Mouse (Mus musculus) NIH3T3 (cell line): ENCODE data around the gene Atg4d.
"Not testable (repeated sequence)": the region's sequence is repeated elsewhere in the genome, so short reads cannot be mapped to it uniquely, and the experiment has no call there.

Source experiments
- DNase-seq: peaks from one replicate; pipeline ENCODE4 v3.0.0-alpha.2; 2012; ENCODE audit warnings: low read depth

Atg4d gene

GRCm38 (mm10) chr9:21274336-21274735, 9.2 kb downstream of the Atg4d start:
- DNase-seq: no peak

- no peak for DNase-seq
Measured at GRCm38 (mm10) chr9:21275013-21275710, 10.1 kb downstream of the Atg4d start.

GRCm38 (mm10) chr9:21275727-21276126, 10.6 kb downstream of the Atg4d start:
- no peak for DNase-seq

- no peak for DNase-seq
Measured at GRCm38 (mm10) chr9:21276307-21276706, 11.2 kb downstream of the Atg4d start.

GRCm38 (mm10) chr9:21277776-21278175, 12.7 kb downstream of the Atg4d start:
- DNase-seq: no peak

GRCm38 (mm10) chr9:21283591-21283990, 18.5 kb downstream of the Atg4d start:
- no peak for DNase-seq

- no peak for DNase-seq
Measured at GRCm38 (mm10) chr9:21283994-21284393, 18.9 kb downstream of the Atg4d start.

- no peak for DNase-seq
Measured at GRCm38 (mm10) chr9:21286753-21287152, 21.7 kb downstream of the Atg4d start.

- peak; percentile 98 for DNase-seq
Measured at GRCm38 (mm10) chr9:21287571-21288402, 22.7 kb downstream of the Atg4d start, which contains the start of gene Kri1. Gene Kri1, minus strand, starts transcription at chr9:21287969.

GRCm38 (mm10) chr9:21288404-21289336, 23.6 kb downstream of the Atg4d start:
- DNase-seq: peak; percentile 32

- DNase-seq: no peak
Measured at GRCm38 (mm10) chr9:21289337-21289671, 24.2 kb downstream of the Atg4d start.

- DNase-seq: peak; percentile 39
Measured at GRCm38 (mm10) chr9:21290589-21290988, 25.5 kb downstream of the Atg4d start.

GRCm38 (mm10) chr9:21291022-21291787, 26.1 kb downstream of the Atg4d start, which contains the start of gene Cdkn2d:
Gene Cdkn2d, minus strand, starts transcription at chr9:21291407.
- peak; percentile 99 for DNase-seq

GRCm38 (mm10) chr9:21291868-21292267, 26.8 kb downstream of the Atg4d start:
- DNase-seq: not testable (repeated sequence)

- no peak for DNase-seq
Measured at GRCm38 (mm10) chr9:21292271-21292670, 27.2 kb downstream of the Atg4d start.

- DNase-seq: no peak
Measured at GRCm38 (mm10) chr9:21299014-21299413, 33.9 kb downstream of the Atg4d start.

GRCm38 (mm10) chr9:21305065-21305464, 40.0 kb downstream of the Atg4d start:
- DNase-seq: no peak

- DNase-seq: no peak
Measured at GRCm38 (mm10) chr9:21309150-21309741, 44.2 kb downstream of the Atg4d start.

- no peak for DNase-seq
Measured at GRCm38 (mm10) chr9:21311695-21312094, 46.6 kb downstream of the Atg4d start.

- no peak for DNase-seq
Measured at GRCm38 (mm10) chr9:21312134-21312533, 47.0 kb downstream of the Atg4d start, which contains the start of gene Ap1m2. Gene Ap1m2, minus strand, starts transcription at chr9:21312337.

- DNase-seq: peak; percentile 91
Measured at GRCm38 (mm10) chr9:21313394-21313793, 48.3 kb downstream of the Atg4d start.
